In the genomic region with DNA sequence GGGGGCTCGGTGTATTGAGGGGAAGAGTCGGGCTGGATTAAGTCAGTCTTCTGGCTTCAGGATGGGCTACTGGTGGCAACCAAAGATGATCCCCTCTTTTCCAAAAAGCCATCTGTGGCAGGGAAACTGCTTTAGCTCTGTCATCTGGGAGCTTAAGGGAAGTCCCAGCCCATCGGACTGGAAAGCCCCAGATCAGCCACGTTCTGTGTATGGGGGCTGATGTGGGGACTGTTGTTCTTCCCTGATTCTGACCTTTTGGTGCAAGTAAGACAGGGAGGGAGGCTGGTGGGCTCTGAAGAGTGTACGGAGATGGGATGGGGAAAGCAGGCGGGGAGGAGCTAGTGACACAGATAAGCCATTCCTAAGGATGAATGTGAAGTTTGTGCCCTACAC, we compare ENCODE assay signal across 1 mouse cellular context.
TF ChIP-seq lines count a peak whose summit lies in the region.

No protein-coding gene starts in this region.

TF ChIP-seq in CH12.LX, 34 proteins besides CTCF, POLR2A, EP300 and RAD21 (continued from another document):
- TF ChIP-seq CHD1 (IDR thresholded peaks at IDR 0.05; ENCODE audit: low read depth, low read length) (no peak), TCF12 (IDR thresholded peaks at IDR 0.05; ENCODE audit: low read depth, low read length) (no peak; the same call in 1 of the 2 replicates), SIN3A (IDR thresholded peaks at IDR 0.05; ENCODE audit: low read length) (no peak), RCOR1 (conservative IDR thresholded peaks at IDR 0.05; ENCODE audit: low read depth, low read length) (no peak), MXI1 (IDR thresholded peaks at IDR 0.05; ENCODE audit: low read depth, low read length) (peak; percentile 22; the same call in 1 of the 2 replicates)
TF ChIP-seq in CH12.LX: peak in this region for 3.
